Mouse (Mus musculus) cerebellum, adult 2 months (tissue): ENCODE results near the gene Ccdc117.

Source experiments
- CTCF ChIP-seq: fragments of 200-500 bp; IDR thresholded peaks from 2 replicates; pipeline ENCODE4 v1.5.1; 2011; ENCODE audit warnings: low read depth, mild to moderate bottlenecking, control low read depth, low read length, moderate library complexity, borderline replicate concordance; ENCODE audit not compliant: insufficient read depth
- POLR2A ChIP-seq: fragments of 200-500 bp; IDR thresholded peaks from 2 replicates; pipeline ENCODE4 v1.6.1; 2011; ENCODE audit warnings: low read length, control low read depth, borderline replicate concordance; ENCODE audit not compliant: insufficient read depth

GRCm38 (mm10) chr11:5526573-5527439, 15.2 kb downstream of the Ccdc117 start:
- TF ChIP-seq CTCF (no peak), POLR2A (no peak)
